Mouse (Mus musculus): ENCODE measurements around the gene Mdp1. TPM values are rescaled to one million over a fixed set of nuclear protein-coding genes. Genes with fewer than 3 reads are reported as not detected.
A peak's percentile ranks its signal among the peaks of the same experiment; 100 is the strongest.

The Mdp1 gene
- polyA plus RNA-seq, 1 experiment from 2014 or later, result 74.1 TPM

DNA sequence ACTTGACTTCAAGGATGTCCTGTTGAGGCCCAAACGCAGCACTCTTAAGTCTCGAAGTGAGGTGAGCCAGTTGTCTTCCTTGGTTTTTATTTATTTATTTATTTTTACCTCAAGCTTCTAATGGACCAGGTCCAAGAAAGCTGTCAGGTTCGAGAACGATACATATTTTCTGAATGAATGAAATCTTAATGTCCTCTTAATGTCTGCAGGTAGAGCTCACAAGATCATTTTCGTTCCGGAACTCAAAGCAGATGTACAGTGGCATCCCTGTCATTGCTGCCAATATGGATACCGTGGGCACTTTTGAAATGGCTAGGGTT lies 12.4 kb upstream of the Mdp1 start:
- peaks cover 18% of the 10 kb centered on the region for H3K4me1 ChIP-seq (replicated peaks)
- H3K4me3 ChIP-seq, result peak overlapping the region; percentile 93
- peak overlapping the region; percentile 73 for H3K9ac ChIP-seq
- H3K27ac ChIP-seq (ENCODE audit: poor library complexity, severe bottlenecking), result peak overlapping the region; percentile 44; the same call in 1 of the 2 replicates
- H3K36me3 ChIP-seq, result peaks cover 42% of the 10 kb centered on the region
- WGBS, result 71% methylated on average over 7 of the region's 7 CpGs
- H3K9me3 ChIP-seq (replicated peaks), result no peaks in the 10 kb centered on the region
- no peak for ATAC-seq (ENCODE audit: insufficient number of reproducible peaks, low FRiP score)
- peak overlapping the region; percentile 97 for H3K4me2 ChIP-seq
- H3K27me3 ChIP-seq (replicated peaks), result no peaks in the 10 kb centered on the region

DNA sequence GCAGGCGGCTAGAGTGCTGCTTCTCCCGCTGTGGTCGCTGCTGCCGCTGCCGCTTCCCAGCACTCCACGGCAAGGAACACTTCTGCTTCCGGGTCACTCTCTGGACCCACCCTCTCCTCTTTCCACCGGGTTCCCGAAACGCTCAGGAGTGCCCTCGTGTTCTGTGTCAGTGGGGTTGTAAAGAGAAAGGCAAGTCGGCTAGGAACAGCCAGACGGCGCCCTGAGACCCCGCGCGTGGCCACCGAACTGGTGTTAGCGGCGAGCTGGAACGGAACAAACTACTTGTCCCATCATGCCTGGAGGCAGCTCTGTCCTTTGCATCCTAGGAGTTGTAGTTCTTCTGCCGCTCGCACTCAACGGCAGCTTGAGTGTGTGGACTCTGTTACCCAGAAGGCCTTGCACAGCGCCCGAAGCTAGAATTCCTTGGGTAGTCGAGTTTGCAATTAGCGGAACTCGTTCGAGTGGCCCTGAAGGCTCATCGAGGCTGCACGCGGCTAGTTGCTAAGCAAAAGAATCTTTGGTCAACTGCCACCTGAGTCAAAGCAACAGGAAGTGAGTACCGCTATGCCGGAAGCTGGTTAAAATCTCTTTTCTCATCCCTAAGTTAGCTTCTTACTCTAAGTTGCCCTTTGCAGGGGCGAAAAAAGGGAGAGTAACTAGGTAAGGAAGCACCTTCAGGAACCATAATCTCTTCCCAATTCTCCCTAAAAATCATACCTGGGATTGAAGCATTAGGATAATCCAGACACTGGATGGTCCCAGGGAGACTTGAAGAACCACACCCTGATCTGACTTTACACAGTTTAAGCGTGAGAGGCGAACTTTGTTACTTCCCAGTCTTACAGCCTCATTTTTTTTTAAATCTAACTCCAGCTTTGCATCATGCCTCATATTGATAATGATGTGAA lies 11.8 kb upstream of the Mdp1 start, which contains the start of the genes Gmpr2 and Nedd8:
Gene Gmpr2 (plus strand): TSS at position 109 of the 908 bp plus-strand sequence.
Gene Nedd8 (minus strand): TSS at position 292 of the 908 bp plus-strand sequence.
- H3K9ac ChIP-seq, result peak within 1 kb of the TSS; percentile 90
- no peaks in the 10 kb centered on the region for H3K27me3 ChIP-seq (replicated peaks)
- peak within 1 kb of the TSS; percentile 81 for H3K27ac ChIP-seq (ENCODE audit: poor library complexity, severe bottlenecking)
- peak within 1 kb of the TSS; percentile 97 for H3K4me2 ChIP-seq
- under 1% methylated on average over 38 of the region's 38 CpGs for WGBS
- H3K36me3 ChIP-seq, result peaks cover 36% of the 10 kb centered on the region
- peaks cover 18% of the 10 kb centered on the region for H3K4me1 ChIP-seq (replicated peaks)
- H3K9me3 ChIP-seq (replicated peaks), result no peaks in the 10 kb centered on the region
- ATAC-seq (ENCODE audit: insufficient number of reproducible peaks, low FRiP score), result peak; percentile 98
- peak within 1 kb of the TSS; percentile 93 for H3K4me3 ChIP-seq

DNA sequence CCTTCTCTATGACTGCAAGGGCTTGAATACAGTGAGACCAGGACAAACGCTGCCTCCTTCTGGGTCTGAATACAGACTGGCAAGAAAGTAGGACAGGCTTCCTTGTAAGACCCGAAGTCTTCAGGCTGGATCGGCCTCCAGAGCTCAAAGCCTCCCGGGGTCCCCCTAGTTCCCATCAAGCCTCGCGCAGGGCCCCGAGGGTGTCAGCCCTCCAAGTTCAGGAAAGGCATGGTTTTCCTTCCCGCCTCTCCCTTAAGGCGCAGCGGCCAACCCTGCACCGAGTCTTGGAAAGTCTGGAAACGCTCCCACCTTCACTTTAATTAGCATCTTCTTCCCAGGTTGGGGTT lies 11.2 kb upstream of the Mdp1 start:
- Histone ChIP-seq H3K9me3 (replicated peaks) (no peaks in the 10 kb centered on the region), H3K4me3 (peak overlapping the region; percentile 93), H3K27ac (ENCODE audit: poor library complexity, severe bottlenecking) (peak overlapping the region; percentile 81; the same call in 1 of the 2 replicates), H3K4me2 (peak overlapping the region; percentile 97), H3K27me3 (replicated peaks) (no peaks in the 10 kb centered on the region), H3K36me3 (peaks cover 35% of the 10 kb centered on the region), H3K4me1 (replicated peaks) (peaks cover 18% of the 10 kb centered on the region), H3K9ac (peak overlapping the region; percentile 90)
- under 1% methylated on average over 12 of the region's 12 CpGs for WGBS
- peak; percentile 49 for ATAC-seq (ENCODE audit: insufficient number of reproducible peaks, low FRiP score)

DNA sequence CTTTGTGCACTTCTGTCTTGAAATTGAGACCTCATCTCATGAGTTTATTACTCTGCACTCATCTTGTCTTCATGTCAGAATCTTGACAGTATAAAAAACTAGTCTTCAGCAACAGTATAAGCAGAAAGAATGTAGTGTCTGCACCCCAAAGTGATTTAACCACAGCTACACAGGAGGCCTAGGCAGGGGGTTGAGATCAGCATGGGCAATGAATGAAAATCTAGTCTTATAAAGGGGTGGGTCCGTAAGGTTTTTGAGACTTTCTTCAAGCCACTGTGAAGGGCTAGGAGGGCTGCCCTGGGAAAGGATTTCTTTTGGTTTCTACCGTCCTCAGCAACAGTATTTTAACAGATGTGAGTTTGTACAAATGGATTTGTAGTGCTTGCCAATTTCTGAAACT lies 328 bp upstream of the Mdp1 start:
- peak overlapping the region; percentile 82 for H3K4me3 ChIP-seq
- H3K27ac ChIP-seq (ENCODE audit: poor library complexity, severe bottlenecking), result no peak overlapping the region
- H3K9me3 ChIP-seq (replicated peaks), result no peaks in the 10 kb centered on the region
- H3K36me3 ChIP-seq, result peaks cover 44% of the 10 kb centered on the region
- H3K4me1 ChIP-seq (replicated peaks), result peaks cover 25% of the 10 kb centered on the region
- H3K27me3 ChIP-seq (replicated peaks), result no peaks in the 10 kb centered on the region
- H3K4me2 ChIP-seq, result peak overlapping the region; percentile 74; the same call in 1 of the 2 replicates
- 53% methylated on average over 2 of the region's 2 CpGs for WGBS
- no peak for ATAC-seq (ENCODE audit: insufficient number of reproducible peaks, low FRiP score)
- no peak overlapping the region for H3K9ac ChIP-seq

- Histone ChIP-seq H3K36me3 (peaks cover 32% of the 10 kb centered on the region), H3K27me3 (replicated peaks) (no peaks in the 10 kb centered on the region), H3K9ac (no peak overlapping the region), H3K9me3 (replicated peaks) (no peaks in the 10 kb centered on the region), H3K4me3 (no peak overlapping the region), H3K27ac (ENCODE audit: poor library complexity, severe bottlenecking) (peak overlapping the region; percentile 93), H3K4me1 (replicated peaks) (peaks cover 25% of the 10 kb centered on the region), H3K4me2 (no peak overlapping the region)
- 83% methylated on average over 5 of the region's 5 CpGs for WGBS
- no peak for ATAC-seq (ENCODE audit: insufficient number of reproducible peaks, low FRiP score)
Measured at GRCm38 (mm10) chr14:55658011-55658410, 2.3 kb downstream of the Mdp1 start.

DNA sequence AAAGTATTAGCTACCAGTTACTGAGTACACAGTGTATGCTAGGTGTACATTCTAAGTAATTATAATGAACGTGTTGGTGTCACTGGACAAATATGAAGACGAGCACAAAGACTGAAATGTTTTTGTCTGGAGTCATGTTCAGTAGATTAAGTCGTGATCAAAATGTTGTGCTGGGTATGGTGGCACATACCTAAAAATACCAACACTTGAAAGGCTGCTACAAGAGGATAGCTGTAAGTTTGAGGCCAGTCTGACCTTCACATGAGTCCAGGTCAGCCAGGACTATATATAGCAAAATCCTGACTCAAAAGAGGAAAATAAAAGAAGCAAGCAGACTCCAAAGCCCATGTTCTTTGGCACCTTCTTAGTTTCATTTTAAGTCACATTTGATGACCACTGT lies 3.4 kb downstream of the Mdp1 start:
- Histone ChIP-seq H3K27me3 (replicated peaks) (no peaks in the 10 kb centered on the region), H3K4me2 (0 out of 2 replicates have a peak overlapping the region, but pooled peaks have one; percentile 22), H3K36me3 (peaks cover 25% of the 10 kb centered on the region), H3K4me3 (no peak overlapping the region), H3K9ac (no peak overlapping the region), H3K4me1 (replicated peaks) (peaks cover 25% of the 10 kb centered on the region), H3K27ac (ENCODE audit: poor library complexity, severe bottlenecking) (peak overlapping the region; percentile 93), H3K9me3 (replicated peaks) (no peaks in the 10 kb centered on the region)
- 53% methylated on average over 3 of the region's 3 CpGs for WGBS
- no peak for ATAC-seq (ENCODE audit: insufficient number of reproducible peaks, low FRiP score)

- Histone ChIP-seq H3K27ac (ENCODE audit: poor library complexity, severe bottlenecking) (no peak overlapping the region), H3K9me3 (replicated peaks) (no peaks in the 10 kb centered on the region), H3K4me3 (no peak overlapping the region), H3K4me2 (no peak overlapping the region), H3K4me1 (replicated peaks) (peaks cover 10% of the 10 kb centered on the region; the same call in 1 of the 2 replicates), H3K27me3 (replicated peaks) (no peaks in the 10 kb centered on the region), H3K9ac (no peak overlapping the region), H3K36me3 (peaks cover 5% of the 10 kb centered on the region; the same call in 1 of the 2 replicates)
- 70% methylated on average over 7 of the region's 7 CpGs for WGBS
- no peak for ATAC-seq (ENCODE audit: insufficient number of reproducible peaks, low FRiP score)
Measured at GRCm38 (mm10) chr14:55651528-55651927, 8.8 kb downstream of the Mdp1 start.

GRCm38 (mm10) chr14:55649884-55650283 lies 10.4 kb downstream of the Mdp1 start, which contains the start of gene Tssk4:
Gene Tssk4, plus strand, starts transcription at chr14:55650184.
- Histone ChIP-seq H3K9ac (no peak within 1 kb of the TSS), H3K4me2 (no peak within 1 kb of the TSS), H3K27me3 (replicated peaks) (no peaks in the 10 kb centered on the region), H3K36me3 (peaks cover 14% of the 10 kb centered on the region; the same call in 1 of the 2 replicates), H3K9me3 (replicated peaks) (no peaks in the 10 kb centered on the region), H3K27ac (ENCODE audit: poor library complexity, severe bottlenecking) (no peak within 1 kb of the TSS), H3K4me3 (no peak within 1 kb of the TSS), H3K4me1 (replicated peaks) (peaks cover 14% of the 10 kb centered on the region)
- 85% methylated on average over 2 of the region's 2 CpGs for WGBS
- ATAC-seq (ENCODE audit: insufficient number of reproducible peaks, low FRiP score), result no peak

GRCm38 (mm10) chr14:55644261-55644888 lies 15.9 kb downstream of the Mdp1 start:
- no peaks in the 10 kb centered on the region for H3K9me3 ChIP-seq (replicated peaks)

DNA sequence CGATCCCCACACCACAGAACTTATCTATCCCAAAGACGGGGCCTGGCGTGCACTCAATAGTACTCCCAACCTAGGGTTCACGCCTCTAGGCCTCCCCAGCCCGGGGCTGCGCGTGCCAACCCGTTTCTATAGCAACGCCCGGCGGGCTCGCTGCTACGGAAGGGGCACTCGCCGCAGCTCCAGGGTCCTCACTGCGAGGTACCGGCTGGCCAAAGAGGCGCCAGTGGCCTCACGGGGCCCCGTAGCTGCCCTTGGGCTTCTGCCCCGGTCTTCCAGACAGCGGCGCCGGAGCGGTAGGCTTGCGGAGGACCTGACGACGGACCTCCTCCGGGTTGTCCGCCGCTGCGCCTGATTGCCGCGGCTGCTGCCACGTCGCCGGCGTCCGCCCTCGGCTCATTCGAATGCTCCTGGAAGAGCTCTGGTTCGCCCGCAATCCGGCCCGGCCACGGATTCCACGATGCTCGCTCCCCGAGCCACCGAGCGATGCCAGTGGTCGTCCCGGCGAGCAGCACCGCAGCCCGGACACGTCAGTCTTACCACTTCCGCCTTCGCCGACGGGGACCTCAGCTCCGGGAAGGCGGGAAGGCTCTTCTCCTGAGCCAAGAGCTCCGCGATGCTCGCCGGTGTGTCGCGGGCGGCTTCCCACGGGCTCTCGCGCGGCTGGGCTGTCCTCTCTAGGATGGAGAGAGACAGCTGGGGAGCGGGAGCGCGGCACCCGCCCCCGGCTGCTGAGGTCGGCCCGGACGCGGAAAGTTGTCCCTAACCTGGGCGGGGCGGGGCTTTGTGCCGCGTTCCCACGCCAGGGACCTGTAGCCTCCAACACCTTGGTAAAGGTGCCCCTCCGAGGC lies 17.0 kb downstream of the Mdp1 start, which contains the start of gene Tm9sf1:
Gene Tm9sf1 (minus strand): TSS at position 747 of the 848 bp plus-strand sequence.
- peak; percentile 87 for ATAC-seq (ENCODE audit: insufficient number of reproducible peaks, low FRiP score)
- H3K9ac ChIP-seq, result peak within 1 kb of the TSS; percentile 82
- peak within 1 kb of the TSS; percentile 73 for H3K4me3 ChIP-seq
- H3K9me3 ChIP-seq (replicated peaks), result no peaks in the 10 kb centered on the region
- H3K27me3 ChIP-seq (replicated peaks), result no peaks in the 10 kb centered on the region
- H3K4me1 ChIP-seq (replicated peaks), result peaks cover 31% of the 10 kb centered on the region
- H3K36me3 ChIP-seq, result peaks cover 48% of the 10 kb centered on the region
- H3K4me2 ChIP-seq, result peak within 1 kb of the TSS; percentile 88
- H3K27ac ChIP-seq (ENCODE audit: poor library complexity, severe bottlenecking), result peak within 1 kb of the TSS; percentile 90
- WGBS, result under 1% methylated on average over 89 of the region's 89 CpGs

More at GRCm38 (mm10) chr14:55644261-55644888, 15.9 kb downstream of the Mdp1 start:
- H3K36me3 ChIP-seq, result peaks cover 37% of the 10 kb centered on the region
- no peak for ATAC-seq (ENCODE audit: insufficient number of reproducible peaks, low FRiP score)
- peak overlapping the region; percentile 73 for H3K4me3 ChIP-seq
- H3K27me3 ChIP-seq (replicated peaks), result no peaks in the 10 kb centered on the region
- peaks cover 31% of the 10 kb centered on the region for H3K4me1 ChIP-seq (replicated peaks)
- peak overlapping the region; percentile 68 for H3K27ac ChIP-seq (ENCODE audit: poor library complexity, severe bottlenecking)
- peak overlapping the region; percentile 82 for H3K9ac ChIP-seq
- WGBS, result 32% methylated on average over 17 of the region's 17 CpGs
- peak overlapping the region; percentile 88 for H3K4me2 ChIP-seq
